Mouse (Mus musculus) embryo, embryonic 9.5 days (tissue): ENCODE measurements around the gene Tmem176b.

Source experiments
- DNase-seq: peaks from one replicate; pipeline ENCODE4 v3.0.0-alpha.2; 2017; ENCODE audit errors: extremely low spot score

Gene Tmem176b

DNA sequence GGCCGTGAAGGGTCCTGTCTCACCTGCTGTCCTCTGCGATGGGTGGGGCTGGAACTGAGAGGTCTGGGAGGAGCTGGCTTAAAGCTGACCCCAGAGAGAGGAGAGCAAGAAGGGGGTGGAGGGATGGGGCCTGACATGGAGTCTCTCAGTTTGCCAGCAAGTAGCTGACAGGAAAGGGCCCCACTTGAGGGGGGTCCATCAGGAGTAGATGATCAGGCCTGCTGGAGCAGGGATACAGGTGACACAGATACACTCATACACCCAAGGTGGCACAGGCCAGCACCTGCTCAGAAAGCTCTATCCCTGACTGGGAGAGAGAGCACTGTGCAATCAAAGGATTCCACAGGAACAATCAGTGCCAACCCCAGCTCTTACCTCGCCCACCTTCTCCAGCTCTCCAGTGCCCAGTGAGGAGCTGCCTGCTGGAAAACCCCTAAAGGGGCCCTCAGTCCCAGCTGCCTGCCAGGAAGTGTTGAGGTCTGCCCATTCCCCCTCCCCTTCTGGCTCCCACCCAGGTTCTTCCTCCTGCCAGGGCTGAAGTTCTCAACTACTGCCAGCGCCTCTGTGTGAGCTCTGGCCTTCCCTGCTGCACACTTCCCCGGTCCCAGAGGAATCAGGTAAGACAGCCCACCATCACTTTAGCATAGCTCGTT, at the start of gene Tmem176b:
Gene Tmem176b, minus strand, starts transcription at position 524 of the 653 bp plus-strand sequence.
- DNase-seq, result peak; percentile 57

- DNase-seq, result no peak
Observed at GRCm38 (mm10) chr6:48876510-48877135, 35.3 kb upstream of the Tmem176b start.

DNA sequence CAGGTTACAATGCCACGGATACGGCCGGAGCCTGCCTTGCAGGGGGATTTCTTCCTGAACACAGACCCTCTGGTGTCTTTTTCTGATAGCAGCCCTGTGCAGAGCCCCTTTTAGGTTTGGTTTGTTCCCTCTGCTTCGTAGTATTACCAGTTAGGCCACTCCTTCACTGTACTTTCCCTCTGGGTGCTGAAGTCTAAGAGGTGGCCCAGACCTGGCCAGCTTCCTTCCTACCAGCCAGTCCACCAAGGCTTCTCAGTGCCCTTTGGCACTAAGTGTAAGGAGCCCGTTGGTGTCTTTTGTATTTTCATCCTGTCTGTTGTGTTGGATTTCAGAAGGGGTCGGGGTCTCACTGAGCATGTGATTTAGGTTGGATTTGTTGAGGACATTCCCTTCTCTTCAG, 34.2 kb upstream of the Tmem176b start:
- no peak for DNase-seq

GRCm38 (mm10) chr6:48874576-48874975, 33.3 kb upstream of the Tmem176b start:
- no peak for DNase-seq

DNA sequence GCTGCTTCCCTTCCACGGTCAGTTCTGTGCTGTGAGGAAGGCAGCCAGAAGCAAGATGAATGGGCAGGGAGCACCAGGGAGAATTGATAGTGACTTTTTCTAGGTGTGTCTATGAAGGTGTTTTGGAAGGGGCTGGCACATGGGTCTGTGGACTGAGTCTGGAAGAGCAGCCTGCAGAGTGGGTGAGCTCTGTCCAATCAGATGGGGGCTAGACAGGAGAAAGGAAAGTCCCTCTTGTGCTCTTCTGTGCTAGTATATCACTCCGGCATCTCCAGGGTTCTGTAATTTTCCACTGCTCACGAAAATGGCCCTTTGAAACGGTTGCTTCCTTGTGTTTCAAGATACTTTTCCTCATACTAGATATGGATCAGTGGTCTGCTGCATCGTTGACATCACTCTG, 31.3 kb upstream of the Tmem176b start, which contains the start of gene Aoc1:
Gene Aoc1, plus strand, starts transcription at position 301 of the 400 bp plus-strand sequence.
- DNase-seq, result no peak

DNA sequence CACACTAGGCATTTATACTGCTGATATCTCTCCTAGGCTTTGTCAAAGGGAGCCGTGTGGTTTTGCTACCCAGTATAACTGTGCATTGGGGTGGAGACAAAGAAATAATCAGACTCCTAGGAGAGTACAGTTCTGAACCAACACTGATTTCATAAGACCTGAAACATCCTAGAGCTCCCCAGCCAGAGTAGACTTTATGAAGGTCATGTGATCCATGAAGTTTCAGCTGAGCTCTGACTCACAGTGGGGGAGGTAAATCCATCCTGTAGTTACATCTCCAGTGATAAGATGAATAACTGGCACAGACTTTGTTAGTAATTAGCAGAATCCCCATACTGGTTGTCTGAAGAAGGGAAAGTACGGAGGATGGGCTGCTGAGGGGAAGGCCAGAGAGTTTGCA, 28.5 kb upstream of the Tmem176b start:
- no peak for DNase-seq

DNA sequence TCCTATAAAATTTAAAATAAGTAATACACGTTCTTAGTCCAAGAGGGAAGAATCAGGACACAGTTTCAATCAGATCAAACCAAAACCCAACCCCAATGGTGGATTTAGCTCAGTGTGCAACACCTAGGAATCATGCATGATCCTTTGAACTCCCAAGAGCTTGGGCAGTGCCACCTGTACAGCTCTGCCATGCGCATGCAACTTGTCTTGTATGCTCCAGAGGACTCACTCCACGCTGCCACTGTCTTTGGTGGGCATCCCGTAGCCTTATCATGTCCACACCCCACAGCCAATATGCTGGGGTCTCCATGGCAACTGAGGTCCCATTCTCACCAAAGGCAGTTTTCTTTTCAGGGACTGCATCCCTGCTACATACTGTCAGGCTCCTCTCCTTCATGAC, 25.9 kb upstream of the Tmem176b start:
- DNase-seq, result no peak

- peak; percentile 33 for DNase-seq
Observed at GRCm38 (mm10) chr6:48866355-48866950, 25.2 kb upstream of the Tmem176b start.

- no peak for DNase-seq
Observed at GRCm38 (mm10) chr6:48865152-48865745, 24.0 kb upstream of the Tmem176b start.

GRCm38 (mm10) chr6:48864723-48865122, 23.4 kb upstream of the Tmem176b start:
- DNase-seq, result no peak

- no peak for DNase-seq
Observed at GRCm38 (mm10) chr6:48864181-48864580, 22.9 kb upstream of the Tmem176b start.

DNA sequence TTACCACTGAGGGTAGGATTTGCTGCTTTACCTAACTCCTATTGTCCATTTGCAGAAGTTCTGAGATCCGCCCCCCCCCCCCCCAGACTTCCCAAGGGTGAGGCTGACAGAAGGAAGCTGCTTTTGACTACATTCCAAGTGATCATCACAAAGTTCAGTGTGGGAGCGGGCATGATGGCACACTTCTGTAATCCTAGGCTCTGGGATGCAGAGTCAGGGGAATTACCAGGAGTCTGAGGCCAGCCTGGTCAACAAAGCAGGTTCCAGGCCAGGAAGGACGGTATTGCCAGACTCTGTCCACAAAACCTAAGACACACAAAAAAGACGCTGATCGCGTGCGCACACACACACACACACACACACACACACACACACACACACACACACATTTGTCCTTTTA, 22.2 kb upstream of the Tmem176b start:
- DNase-seq, result no peak

DNA sequence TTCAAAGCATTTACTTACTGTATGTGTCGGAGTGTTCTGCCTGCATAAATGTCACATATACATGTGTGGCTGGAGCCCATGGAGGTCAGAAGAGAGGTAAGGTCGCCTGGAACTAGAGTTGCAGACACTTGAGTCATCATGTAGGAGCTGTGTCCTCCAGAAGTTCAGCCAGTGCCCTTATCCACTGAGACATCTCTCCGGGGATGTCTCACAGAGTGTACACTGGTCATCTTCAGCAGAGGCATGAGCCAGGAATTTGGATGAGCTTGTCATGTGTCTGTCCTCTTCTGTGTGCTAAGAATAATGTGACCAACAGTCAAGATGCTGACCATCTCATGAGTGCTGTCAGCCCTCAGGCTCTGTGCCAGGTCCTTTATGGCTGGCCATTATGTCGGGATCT, 21.5 kb upstream of the Tmem176b start:
- DNase-seq, result no peak

DNA sequence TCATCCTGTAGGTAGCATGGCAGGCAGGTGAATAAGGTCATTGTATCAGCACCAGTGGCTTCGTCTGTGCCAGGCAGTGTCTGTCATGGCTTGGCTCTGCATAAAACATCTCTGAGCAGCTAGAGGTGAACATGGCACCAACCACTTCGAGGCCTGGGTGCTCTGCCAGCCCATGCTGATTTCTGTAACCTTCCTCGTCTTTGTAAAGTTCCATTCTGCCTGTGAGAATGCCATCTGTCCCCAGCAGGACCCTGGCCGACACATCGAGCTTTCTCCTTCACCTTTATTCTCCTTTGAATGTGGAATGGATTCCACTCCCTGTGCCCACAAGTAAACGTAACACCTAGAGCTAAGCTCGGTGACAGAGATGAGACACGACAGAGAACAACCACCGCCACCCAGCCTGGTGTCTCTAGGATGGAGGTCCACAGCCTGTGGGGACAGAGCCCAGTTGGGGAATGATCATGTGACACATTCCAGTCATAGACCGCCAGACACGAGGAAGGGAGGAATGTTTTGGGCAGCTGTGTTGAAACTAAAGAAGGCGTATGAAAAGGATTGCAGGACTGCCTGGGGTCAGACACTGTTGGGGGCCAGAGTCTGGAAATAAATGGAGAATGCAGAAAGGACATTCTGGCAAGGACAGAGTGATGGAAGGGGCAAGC, 20.5 kb upstream of the Tmem176b start:
- DNase-seq, result no peak

GRCm38 (mm10) chr6:48860851-48861250, 19.6 kb upstream of the Tmem176b start:
- no peak for DNase-seq

DNA sequence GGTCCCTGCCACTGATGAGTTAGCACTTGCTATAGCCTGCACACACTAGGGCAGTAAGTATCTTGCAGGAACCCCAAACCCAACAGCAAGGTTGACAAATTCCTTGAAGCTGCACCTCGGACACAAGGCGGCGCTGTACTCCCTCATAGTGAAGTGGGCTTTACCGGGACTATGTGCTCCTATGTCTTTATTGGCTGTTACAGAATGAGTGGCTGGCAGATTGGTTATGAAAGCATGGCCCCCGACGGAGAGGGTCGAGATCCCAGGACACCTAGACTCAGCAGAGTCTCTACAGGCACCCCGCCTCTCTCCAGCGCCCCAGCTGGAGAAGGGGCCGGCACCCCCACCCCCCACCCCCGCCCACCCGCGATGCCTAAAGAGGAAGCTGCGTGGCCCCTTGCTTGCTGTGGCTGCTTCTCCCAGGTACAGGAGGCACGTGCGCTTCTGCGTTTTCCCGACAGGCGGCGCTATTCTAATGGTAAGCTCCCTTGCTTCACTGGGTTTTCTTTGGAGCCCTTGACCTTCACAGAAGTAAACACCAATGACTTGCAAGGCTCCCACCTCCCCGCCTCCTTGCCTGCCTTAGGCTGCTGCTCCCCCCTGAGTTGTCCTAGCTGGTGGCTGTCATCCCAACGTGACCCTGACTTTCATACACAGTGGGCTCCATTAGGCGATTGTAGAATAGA, 19.0 kb upstream of the Tmem176b start:
- peak; percentile 66 for DNase-seq

DNA sequence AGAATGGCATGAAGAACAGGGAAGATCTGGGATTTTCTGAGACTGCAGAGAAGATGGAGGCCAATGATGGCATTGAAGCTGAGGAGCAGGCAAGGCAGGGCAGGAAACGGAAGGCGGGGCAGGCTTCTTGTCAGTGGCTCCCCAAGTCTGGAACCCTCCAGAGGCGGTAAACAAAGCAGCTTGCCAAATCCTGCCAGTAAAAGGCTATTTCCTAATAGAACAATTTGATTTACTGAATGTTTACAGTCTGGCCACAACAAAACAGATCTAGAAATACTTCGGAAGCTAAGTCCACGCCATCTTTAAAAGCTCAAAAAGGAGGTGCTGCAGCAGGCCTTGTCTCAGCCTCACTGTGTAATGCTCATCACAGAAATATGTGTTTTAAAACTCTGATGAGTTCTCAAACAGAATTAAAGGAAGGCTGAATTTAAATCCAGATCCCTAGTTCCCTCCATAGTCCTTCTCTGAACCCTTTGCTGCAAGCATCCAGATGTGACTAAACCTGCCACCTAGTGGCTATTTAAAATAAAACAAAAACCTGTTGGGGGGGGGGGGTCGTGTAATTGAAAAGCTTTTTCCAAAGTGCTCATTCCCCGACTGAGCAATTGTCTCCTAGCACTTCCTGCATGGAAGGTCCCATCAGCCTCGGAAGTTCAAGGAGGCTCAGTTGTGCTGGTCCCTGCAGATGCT, 16.5 kb upstream of the Tmem176b start:
- DNase-seq, result no peak

DNA sequence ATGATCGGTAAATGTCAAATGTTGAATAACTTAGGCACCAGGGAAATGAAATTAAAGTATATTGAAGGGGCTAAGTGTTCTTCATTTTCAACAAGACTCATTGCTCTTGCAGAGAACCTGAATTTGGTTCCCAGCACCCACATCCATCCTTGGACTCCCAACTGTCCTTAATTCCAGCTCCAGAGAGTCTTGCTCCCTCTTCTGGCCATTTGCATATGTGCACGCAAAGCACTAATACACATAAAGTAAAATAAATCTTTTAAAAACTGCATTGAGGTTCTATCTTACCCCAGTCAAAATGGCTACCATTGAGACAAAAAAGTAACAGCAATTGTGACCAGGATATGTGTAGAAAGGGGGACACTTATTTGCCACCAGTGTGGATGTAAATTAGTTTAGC, 12.9 kb upstream of the Tmem176b start:
- DNase-seq, result no peak

GRCm38 (mm10) chr6:48851820-48852491, 10.7 kb upstream of the Tmem176b start:
- DNase-seq, result peak; percentile 71

GRCm38 (mm10) chr6:48845086-48845485, 3.8 kb upstream of the Tmem176b start:
- DNase-seq, result no peak
